Mouse (Mus musculus) C2C12 (cell line): ENCODE results near the gene Sfta2. TPM values are rescaled to one million over a fixed set of nuclear protein-coding genes. Genes with fewer than 3 reads are reported as not detected.
A peak's percentile ranks its signal among the peaks of the same experiment; 100 is the strongest.

Experiments used
- H3K27me3 ChIP-seq: one replicate; pipeline ENCODE4 v1.6.1; 2011; ENCODE audit not compliant: control insufficient read depth, insufficient read depth, insufficient read length
- H3K36me3 ChIP-seq: one replicate; pipeline ENCODE4 v1.6.1; 2011; ENCODE audit not compliant: control insufficient read depth, insufficient read depth
- H3K4me3 ChIP-seq: one replicate; pipeline ENCODE4 v1.5.1; 2011; ENCODE audit warnings: mild to moderate bottlenecking, control low read depth; ENCODE audit not compliant: poor library complexity, insufficient read depth, severe bottlenecking
- H3K79me2 ChIP-seq: one replicate; pipeline ENCODE4 v1.6.1; 2011; ENCODE audit not compliant: control insufficient read depth, insufficient read depth
- H3K79me3 ChIP-seq: one replicate; pipeline ENCODE4 v1.6.1; 2011; ENCODE audit warnings: low read depth, control low read depth
- H3ac ChIP-seq: one replicate; pipeline ENCODE3; 2011; ENCODE audit warnings: low read depth; ENCODE audit not compliant: control insufficient read depth, insufficient read length
- CEBPB ChIP-seq: IDR thresholded peaks from one replicate; pipeline ENCODE4 v1.6.1; 2011; ENCODE audit warnings: low read depth, mild to moderate bottlenecking, control low read depth, moderate library complexity
- CTCF ChIP-seq: IDR thresholded peaks from one replicate; pipeline ENCODE4 v1.5.1; 2011; ENCODE audit not compliant: control insufficient read depth, insufficient read depth, insufficient read length
- FOSL1 ChIP-seq: IDR thresholded peaks from one replicate; pipeline ENCODE4 v1.8.0; 2011; ENCODE audit warnings: mild to moderate bottlenecking, low read length; ENCODE audit not compliant: poor library complexity, insufficient read depth, severe bottlenecking
- MAX ChIP-seq: IDR thresholded peaks from one replicate; pipeline ENCODE4 v1.6.1; 2011; ENCODE audit warnings: mild to moderate bottlenecking, control low read depth
- MYOD1 ChIP-seq: IDR thresholded peaks from one replicate; pipeline ENCODE4 v1.6.1; 2011; ENCODE audit warnings: low read depth; ENCODE audit not compliant: control insufficient read depth, insufficient read length
- MYOG ChIP-seq: IDR thresholded peaks from one replicate; pipeline ENCODE4 v1.6.1; 2011; ENCODE audit not compliant: control insufficient read depth, insufficient read length; ENCODE audit errors: extremely low read depth
- USF1 ChIP-seq: IDR thresholded peaks from one replicate; pipeline ENCODE4 v1.6.1; 2011; ENCODE audit warnings: low read depth, mild to moderate bottlenecking, control low read depth, moderate library complexity
- polyA plus RNA-seq: library from polyadenylated mRNA; unstranded; fragments of >200 nt; fragmentation: generic; extraction: Trizol; gene quantifications from one replicate; pipeline ENCODE4 v1.2.1, GENCODE M21; 2012; ENCODE audit warnings: missing spikeins

The Sfta2 gene
- polyA plus RNA-seq, 1 experiment = not detected

- TF ChIP-seq MYOG = no peak
- no peak for TF ChIP-seq CEBPB
- no peak for TF ChIP-seq MYOD1
- TF ChIP-seq USF1 = no peak
- TF ChIP-seq FOSL1 = no peak
- no peak for TF ChIP-seq MAX
- no peak for TF ChIP-seq CTCF
- Histone ChIP-seq H3K27me3 (no peaks in the 10 kb centered on the region), H3K79me3 (peaks cover 26% of the 10 kb centered on the region), H3K4me3 (no peak overlapping the region), H3ac (no peak overlapping the region), H3K79me2 (peaks cover 56% of the 10 kb centered on the region), H3K36me3 (peaks cover 29% of the 10 kb centered on the region)
Observed at GRCm38 (mm10) chr17:35695289-35695688, 93.9 kb downstream of the Sfta2 start.

- TF ChIP-seq MYOG = no peak
- TF ChIP-seq MAX = no peak
- TF ChIP-seq USF1 = no peak
- TF ChIP-seq MYOD1 = no peak
- no peak for TF ChIP-seq FOSL1
- no peak for TF ChIP-seq CEBPB
- no peak for TF ChIP-seq CTCF
- peaks cover 56% of the 10 kb centered on the region for H3K79me2 ChIP-seq
- H3K79me3 ChIP-seq = peaks cover 26% of the 10 kb centered on the region
- H3K4me3 ChIP-seq = no peak overlapping the region
- H3K27me3 ChIP-seq = no peaks in the 10 kb centered on the region
- H3K36me3 ChIP-seq = peaks cover 26% of the 10 kb centered on the region
- H3ac ChIP-seq = peak overlapping the region; percentile 27
Observed at GRCm38 (mm10) chr17:35696691-35697090, 95.3 kb downstream of the Sfta2 start.

- TF ChIP-seq CTCF = no peak
- TF ChIP-seq MYOG = no peak
- TF ChIP-seq USF1 = no peak
- no peak for TF ChIP-seq FOSL1
- TF ChIP-seq CEBPB = no peak
- no peak for TF ChIP-seq MYOD1
- TF ChIP-seq MAX = no peak
- H3K79me2 ChIP-seq = peaks cover 56% of the 10 kb centered on the region
- no peaks in the 10 kb centered on the region for H3K27me3 ChIP-seq
- peaks cover 19% of the 10 kb centered on the region for H3K36me3 ChIP-seq
- peak overlapping the region; percentile 19 for H3K4me3 ChIP-seq
- peaks cover 26% of the 10 kb centered on the region for H3K79me3 ChIP-seq
- peak overlapping the region; percentile 59 for H3ac ChIP-seq
Observed at GRCm38 (mm10) chr17:35697429-35697758, 96.0 kb downstream of the Sfta2 start.

- H3K27me3 ChIP-seq = no peaks in the 10 kb centered on the region
Observed at GRCm38 (mm10) chr17:35697759-35698500, 96.6 kb downstream of the Sfta2 start.

GRCm38 (mm10) chr17:35698501-35698883, 97.1 kb downstream of the Sfta2 start:
- H3K36me3 ChIP-seq = peaks cover 8% of the 10 kb centered on the region
- H3K79me3 ChIP-seq = peaks cover 26% of the 10 kb centered on the region
- no peak overlapping the region for H3ac ChIP-seq
- no peak overlapping the region for H3K4me3 ChIP-seq
- no peaks in the 10 kb centered on the region for H3K27me3 ChIP-seq
- TF ChIP-seq MAX (no peak), MYOG (no peak), FOSL1 (no peak), MYOD1 (no peak), USF1 (no peak), CEBPB (no peak), CTCF (no peak)
- H3K79me2 ChIP-seq = peaks cover 56% of the 10 kb centered on the region

More at GRCm38 (mm10) chr17:35697759-35698500, 96.6 kb downstream of the Sfta2 start:
- Histone ChIP-seq H3K79me3 (peaks cover 26% of the 10 kb centered on the region), H3K36me3 (peaks cover 13% of the 10 kb centered on the region), H3K79me2 (peaks cover 56% of the 10 kb centered on the region), H3ac (peak overlapping the region; percentile 59), H3K4me3 (peak overlapping the region; percentile 19)
- TF ChIP-seq FOSL1 (peak; percentile 13), MAX (peak; percentile 71), USF1 (no peak)

- H3ac ChIP-seq = peak overlapping the region; percentile 66
- TF ChIP-seq MYOD1 (peak; percentile 70), CEBPB (no peak), MAX (peak; percentile 91)
- no peaks in the 10 kb centered on the region for H3K27me3 ChIP-seq
- peaks cover 43% of the 10 kb centered on the region for H3K79me2 ChIP-seq
- H3K36me3 ChIP-seq = peaks cover 4% of the 10 kb centered on the region
- H3K79me3 ChIP-seq = peaks cover 26% of the 10 kb centered on the region
- H3K4me3 ChIP-seq = peak overlapping the region; percentile 46
Observed at GRCm38 (mm10) chr17:35699919-35700318, 98.6 kb downstream of the Sfta2 start.

Other genes starting within 250 kb of the Sfta2 start
- 3.5 TPM for gene H2-Q4, start 221.9 kb upstream of the Sfta2 start, polyA plus RNA-seq
- gene H2-Q6, start 176.7 kb upstream of the Sfta2 start, polyA plus RNA-seq = not detected
- 0.14 TPM for gene H2-Q7, start 162.4 kb upstream of the Sfta2 start, polyA plus RNA-seq
- 0.01 TPM for gene H2-Q10, start 131.5 kb upstream of the Sfta2 start, polyA plus RNA-seq
- not detected for gene Pou5f1, start 95.5 kb upstream of the Sfta2 start, polyA plus RNA-seq
- 46.7 TPM for gene Tcf19, start 84.7 kb upstream of the Sfta2 start, polyA plus RNA-seq
- 15.9 TPM for gene Cchcr1, start 84.4 kb upstream of the Sfta2 start, polyA plus RNA-seq
- 0.08 TPM for gene Psors1c2, start 68.3 kb upstream of the Sfta2 start, polyA plus RNA-seq
- 2.0 TPM for gene Cdsn, start 49.4 kb upstream of the Sfta2 start, polyA plus RNA-seq
- gene 2300002M23Rik, start 34.1 kb upstream of the Sfta2 start, polyA plus RNA-seq = not detected
- not detected for gene Gm9573, start 25.1 kb downstream of the Sfta2 start, polyA plus RNA-seq
- 0.05 TPM for gene Mucl3, start 42.1 kb downstream of the Sfta2 start, polyA plus RNA-seq
- 12.6 TPM for gene Vars2, start 66.0 kb downstream of the Sfta2 start, polyA plus RNA-seq
- gene Gtf2h4, start 72.2 kb downstream of the Sfta2 start, polyA plus RNA-seq = 40.6 TPM
- gene Ddr1, start 103.1 kb downstream of the Sfta2 start, polyA plus RNA-seq = 56.6 TPM
- gene Ier3, start 220.1 kb downstream of the Sfta2 start, polyA plus RNA-seq = 55.2 TPM
- gene Flot1, start 221.7 kb downstream of the Sfta2 start, polyA plus RNA-seq = 57.2 TPM
- 1,881 TPM for gene Tubb5, start 236.8 kb downstream of the Sfta2 start, polyA plus RNA-seq
- 16.6 TPM for gene Mdc1, start 240.0 kb downstream of the Sfta2 start, polyA plus RNA-seq